Mouse (Mus musculus) hindbrain, embryonic 14.5 days (tissue): ENCODE data around the gene Shh. TPM values are rescaled to one million over a fixed set of nuclear protein-coding genes. Genes with fewer than 3 reads are reported as not detected.

ENCODE experiments used
- ATAC-seq: fragments of 200-750 bp; cut with Nextera tagmentation; 2 replicates; pipeline ENCODE4 v1.8.0; 2017; ENCODE audit warnings: moderate number of reproducible peaks, mild to moderate bottlenecking, moderate TSS enrichment, moderate library complexity; ENCODE audit not compliant: low FRiP score
- DNase-seq: peaks from one replicate; pipeline ENCODE4 v3.0.0-alpha.2; 2015; ENCODE audit warnings: low spot score
- H3K27ac ChIP-seq: fragments of 300-500 bp; sonication (generic); 2 replicates; pipeline ENCODE4 v1.5.1; 2014; ENCODE audit warnings: mild to moderate bottlenecking, moderate library complexity
- H3K27me3 ChIP-seq: fragments of 300-500 bp; sonication (generic); 2 replicates; pipeline ENCODE4 v1.6.1; 2014; ENCODE audit warnings: mild to moderate bottlenecking, low read length, mixed read lengths; ENCODE audit not compliant: control insufficient read depth, insufficient read depth
- H3K36me3 ChIP-seq: fragments of 300-500 bp; sonication (generic); replicated peaks from 2 replicates; pipeline ENCODE4 v1.6.1; 2014; ENCODE audit not compliant: control insufficient read depth, insufficient read depth
- H3K4me1 ChIP-seq: fragments of 300-500 bp; sonication (generic); replicated peaks from 2 replicates; pipeline ENCODE4 v1.6.1; 2014; ENCODE audit warnings: antibody characterized with exemption, low read length, mixed read lengths; ENCODE audit not compliant: control insufficient read depth, insufficient read depth
- H3K4me2 ChIP-seq: fragments of 300-500 bp; sonication (generic); replicated peaks from 2 replicates; pipeline ENCODE4 v1.6.1; 2014; ENCODE audit warnings: mild to moderate bottlenecking, moderate library complexity
- H3K4me3 ChIP-seq: fragments of 300-500 bp; sonication (generic); replicated peaks from 2 replicates; pipeline ENCODE4 v1.5.1; 2014; ENCODE audit warnings: mild to moderate bottlenecking, low read length
- H3K9ac ChIP-seq: fragments of 300-500 bp; sonication (generic); 2 replicates; pipeline ENCODE4 v1.6.1; 2014
- H3K9me3 ChIP-seq: fragments of 300-500 bp; sonication (generic); 2 replicates; pipeline ENCODE4 v1.6.1; 2016; ENCODE audit warnings: low read length; ENCODE audit not compliant: control insufficient read depth
- WGBS: fragments of 180-500 bp; shearing (Covaris S2); extraction: QIAGEN DNeasy Blood & Tissue Kit; methylation state at CpG from one replicate; pipeline ENCODE4 v1.1.7; 2014; 5-methylcytosine and 5-hydroxymethylcytosine counted together
- polyA plus RNA-seq: library from polyadenylated mRNA; unstranded; fragments of >200 nt; fragmentation: Nextera tagmentation; extraction: Ambion mirVana; gene quantifications from 2 replicates; pipeline ENCODE4 v1.2.1, GENCODE M21; 2014

Gene Shh
- polyA plus RNA-seq, 1 experiment from 2014 or later = 1.3 TPM

- Histone ChIP-seq H3K27me3 (no peaks in the 10 kb centered on the region), H3K36me3 (peaks cover 85% of the 10 kb centered on the region), H3K9me3 (no peaks in the 10 kb centered on the region), H3K4me2 (no peak overlapping the region), H3K27ac (no peak overlapping the region), H3K4me3 (no peak overlapping the region), H3K4me1 (no peaks in the 10 kb centered on the region), H3K9ac (no peak overlapping the region)
- no peak for ATAC-seq
- WGBS = 94% methylated on average over 2 of the region's 2 CpGs
- no peak for DNase-seq
Observed at GRCm38 (mm10) chr5:28412006-28412685, 54.9 kb downstream of the Shh start.

Other genes starting within 250 kb of the Shh start
- 2.3 and 30.6 TPM in 2 replicates for gene Cnpy1, start 221.4 kb downstream of the Shh start, polyA plus RNA-seq
- gene Rbm33, start 150.1 kb downstream of the Shh start, polyA plus RNA-seq = 20.2 and 22.5 TPM in 2 replicates